Comparison of ENCODE assay signal across 12 mouse cellular contexts in the genomic region with DNA sequence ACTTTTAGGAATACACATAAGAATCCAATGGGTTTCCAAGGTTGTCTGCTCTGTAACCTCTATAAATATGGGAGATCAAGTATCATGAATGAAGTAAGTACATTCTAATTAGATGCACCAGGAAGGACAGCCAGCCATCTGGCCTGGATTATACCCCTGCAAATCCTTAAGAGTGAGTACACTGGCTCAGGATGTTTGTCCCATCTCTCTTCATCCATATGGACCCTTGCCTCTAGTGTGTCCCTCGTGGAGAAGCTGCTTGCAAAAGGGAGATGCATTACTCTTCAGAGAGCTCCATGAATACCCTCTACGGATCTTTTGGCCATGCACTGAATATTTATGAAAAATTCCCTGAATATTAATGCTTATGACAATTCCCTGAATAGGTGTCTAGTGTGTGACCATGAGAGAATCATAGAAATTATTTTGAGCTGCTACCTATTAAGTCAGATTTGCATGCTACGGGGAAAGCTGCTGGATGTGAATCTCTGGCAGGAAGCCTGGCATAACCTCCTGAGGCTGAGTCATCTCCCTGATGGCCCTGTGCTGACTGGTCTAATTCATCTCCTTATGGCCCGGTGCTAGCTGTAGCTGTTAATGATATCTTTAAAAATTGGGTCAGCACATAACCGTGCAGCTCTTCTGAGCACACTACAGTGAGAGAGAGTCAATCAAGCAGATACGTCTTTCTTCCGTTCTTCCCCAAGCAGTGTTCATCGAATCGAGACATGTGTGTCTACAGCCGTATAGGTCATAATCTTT.
DNase-seq lines count a peak whose midpoint lies in the region; ATAC-seq and TF ChIP-seq lines count a peak whose summit lies in the region.
"Had no signal": no experiment of that assay in that cellular context is flagged by ENCODE, and none has a peak within 500 bp of the region (broad histone marks: within the 10 kb centered on the region; RNA-seq: fewer than 3 reads in every experiment).

No protein-coding gene starts in this region.

- no peak overlapping the region for H3K4me3 ChIP-seq in neural tube, embryonic 14.5 days (ENCODE audit: low read depth, low read length)
- H3K4me3 ChIP-seq in neural tube, embryonic 15.5 days (replicated peaks) = no peak overlapping the region
- H3K4me3 ChIP-seq in gastrocnemius, adult 2 months = no peak overlapping the region
- H3K4me3 ChIP-seq: embryonic facial prominence, embryonic 12.5 days; left cerebral cortex, adult 2 months; liver, embryonic 13.5 days had no signal

- H3K4me1 ChIP-seq in neural tube, embryonic 14.5 days (ENCODE audit: control insufficient read depth, insufficient read depth, low read length) = no peaks in the 10 kb centered on the region
- H3K4me1 ChIP-seq in neural tube, embryonic 15.5 days = no peaks in the 10 kb centered on the region
- H3K4me1 ChIP-seq: liver, embryonic 13.5 days had no signal

- peak; percentile 24 for DNase-seq in cerebellum, adult 11-12 months
- DNase-seq in gastrocnemius, adult 2 months = peak; percentile 54
- no peak for DNase-seq in ovary, postnatal 10 days (ENCODE audit: low spot score)
- no peak for DNase-seq in kidney, adult 11 months
- DNase-seq: liver, embryonic 13.5 days; right cerebral cortex, adult 18-20 months had no signal

- H3K4me2 ChIP-seq in neural tube, embryonic 14.5 days (ENCODE audit: low read depth, low read length) = no peak overlapping the region
- no peak overlapping the region for H3K4me2 ChIP-seq in neural tube, embryonic 15.5 days
- H3K4me2 ChIP-seq: embryonic facial prominence, embryonic 12.5 days; liver, embryonic 13.5 days had no signal

- H3K9me3 ChIP-seq in neural tube, embryonic 14.5 days (ENCODE audit: control insufficient read depth, low read length) = no peaks in the 10 kb centered on the region
- H3K9me3 ChIP-seq in neural tube, embryonic 15.5 days (replicated peaks) = no peaks in the 10 kb centered on the region
- H3K9me3 ChIP-seq: embryonic facial prominence, embryonic 12.5 days; liver, embryonic 13.5 days had no signal

- ATAC-seq in neural tube, embryonic 14.5 days (ENCODE audit: low read depth) = 0 out of 2 replicates have a peak, but pooled peaks have one; percentile 21
- no peak for ATAC-seq in neural tube, embryonic 15.5 days (ENCODE audit: low FRiP score)
- ATAC-seq in erythroblast, adult 5-6 weeks (replicated peaks; ENCODE audit: low FRiP score, poor library complexity, severe bottlenecking) = no peak
- ATAC-seq: activated CD4-positive, CD25-positive, alpha-beta regulatory T cell, adult 4 months had no signal

- 57% methylated on average over 10 of the region's 10 CpGs for WGBS in neural tube, embryonic 14.5 days
- WGBS in neural tube, embryonic 15.5 days = 57% methylated on average over 10 of the region's 10 CpGs

- no peaks in the 10 kb centered on the region for H3K27me3 ChIP-seq in neural tube, embryonic 14.5 days (ENCODE audit: control insufficient read depth, insufficient read depth, low read length)
- H3K27me3 ChIP-seq in neural tube, embryonic 15.5 days (replicated peaks) = no peaks in the 10 kb centered on the region
- H3K27me3 ChIP-seq: embryonic facial prominence, embryonic 12.5 days; liver, embryonic 13.5 days had no signal

- H3K27ac ChIP-seq in neural tube, embryonic 14.5 days (ENCODE audit: low read depth, low read length) = no peak overlapping the region
- H3K27ac ChIP-seq in neural tube, embryonic 15.5 days (replicated peaks) = no peak overlapping the region
- H3K27ac ChIP-seq in gastrocnemius, adult 2 months = peak overlapping the region; percentile 28; the same call in 1 of the 2 replicates
- H3K27ac ChIP-seq: embryonic facial prominence, embryonic 12.5 days; left cerebral cortex, adult 2 months; liver, embryonic 13.5 days had no signal

- no peaks in the 10 kb centered on the region for H3K36me3 ChIP-seq in neural tube, embryonic 14.5 days (ENCODE audit: control insufficient read depth, insufficient read depth, low read length)
- no peaks in the 10 kb centered on the region for H3K36me3 ChIP-seq in neural tube, embryonic 15.5 days
- H3K36me3 ChIP-seq: embryonic facial prominence, embryonic 12.5 days; liver, embryonic 13.5 days had no signal

- H3K9ac ChIP-seq in neural tube, embryonic 14.5 days (replicated peaks; ENCODE audit: low read depth, low read length) = no peak overlapping the region
- H3K9ac ChIP-seq in neural tube, embryonic 15.5 days (replicated peaks) = no peak overlapping the region
- H3K9ac ChIP-seq: embryonic facial prominence, embryonic 12.5 days; liver, embryonic 13.5 days had no signal

- intact Hi-C loops in gastrocnemius, adult 2 months (cut with DNase I) = no loop called here

- TF ChIP-seq CTCF in gastrocnemius, adult 2 months (IDR thresholded peaks at IDR 0.05) = no peak

Comparison
In these comparisons a context has a peak if more than half of its experiments do, and no peak if none do; other contexts are left out.
1. DNase-seq: peak in cerebellum, adult 11-12 months (single experiment) and gastrocnemius, adult 2 months (single experiment); none in ovary, postnatal 10 days (single experiment) and kidney, adult 11 months (single experiment).